Mouse (Mus musculus): Measurements from ENCODE around the gene Zfp692.

GRCm38 (mm10) chr11:58297396-58297795 is 9.5 kb upstream of the Zfp692 start:
- TF ChIP-seq CTCF (IDR thresholded peaks at IDR 0.05; ENCODE audit: borderline replicate concordance, control insufficient read depth, extremely low read depth, insufficient read depth, low read length, poor library complexity) (no peak), POLR2A (IDR thresholded peaks at IDR 0.05; ENCODE audit: control insufficient read depth, extremely low read depth, insufficient read depth, low read length, poor library complexity) (no peak)
